Mouse (Mus musculus) spleen, adult 18-20 months (tissue): ENCODE measurements around the gene Dennd2c.
"Not testable (repeated sequence)": the region's sequence is repeated elsewhere in the genome, so short reads cannot be mapped to it uniquely, and the experiment has no call there.

ENCODE experiments used
- DNase-seq, 2 experiments: peaks; one replicate each; pipeline ENCODE4 v3.0.0; 2022; ENCODE audit warnings: mixed read lengths in 2 of 2

The Dennd2c gene

GRCm38 (mm10) chr3:103171505-103172267 is 69.3 kb downstream of the Dennd2c start, which contains the start of gene Bcas2:
TSS of gene Bcas2 (plus strand) at chr3:103171655.
- peak; percentile 97 to 99 for DNase-seq

GRCm38 (mm10) chr3:103172615-103173014 is 70.2 kb downstream of the Dennd2c start:
- no peak for DNase-seq

GRCm38 (mm10) chr3:103176740-103177139 is 74.3 kb downstream of the Dennd2c start:
- DNase-seq, result no peak

GRCm38 (mm10) chr3:103179527-103179926 is 77.1 kb downstream of the Dennd2c start:
- no peak for DNase-seq

- DNase-seq, result no peak
Measured at GRCm38 (mm10) chr3:103181171-103181570, 78.8 kb downstream of the Dennd2c start.

- no peak for DNase-seq
Measured at GRCm38 (mm10) chr3:103182821-103183220, 80.4 kb downstream of the Dennd2c start.

GRCm38 (mm10) chr3:103184467-103184866 is 82.1 kb downstream of the Dennd2c start:
- DNase-seq, result not testable (repeated sequence)

- DNase-seq, result no peak
Measured at GRCm38 (mm10) chr3:103188451-103188850, 86.0 kb downstream of the Dennd2c start.

GRCm38 (mm10) chr3:103188856-103189255 is 86.5 kb downstream of the Dennd2c start:
- DNase-seq, result no peak

GRCm38 (mm10) chr3:103192161-103192560 is 89.8 kb downstream of the Dennd2c start:
- no peak for DNase-seq

GRCm38 (mm10) chr3:103193186-103193585 is 90.8 kb downstream of the Dennd2c start:
- DNase-seq, result no peak

- no peak for DNase-seq
Measured at GRCm38 (mm10) chr3:103196320-103196823, 94.0 kb downstream of the Dennd2c start.

GRCm38 (mm10) chr3:103199386-103199785 is 97.0 kb downstream of the Dennd2c start:
- no peak for DNase-seq

GRCm38 (mm10) chr3:103201105-103201504 is 98.7 kb downstream of the Dennd2c start:
- DNase-seq, result not testable (repeated sequence)

- DNase-seq, result no peak
Measured at GRCm38 (mm10) chr3:103203554-103203953, 101.2 kb downstream of the Dennd2c start.

- no peak for DNase-seq
Measured at GRCm38 (mm10) chr3:103204445-103204844, 102.0 kb downstream of the Dennd2c start.

GRCm38 (mm10) chr3:103206393-103206792 is 104.0 kb downstream of the Dennd2c start:
- peak; percentile 9 to 21 for DNase-seq

GRCm38 (mm10) chr3:103207749-103208148 is 105.3 kb downstream of the Dennd2c start:
- no peak for DNase-seq

- no peak for DNase-seq
Measured at GRCm38 (mm10) chr3:103208237-103208636, 105.8 kb downstream of the Dennd2c start.

- DNase-seq, result no peak
Measured at GRCm38 (mm10) chr3:103211101-103211500, 108.7 kb downstream of the Dennd2c start.

GRCm38 (mm10) chr3:103212142-103212541 is 109.7 kb downstream of the Dennd2c start:
- no peak for DNase-seq

GRCm38 (mm10) chr3:103213537-103213936 is 111.1 kb downstream of the Dennd2c start:
- DNase-seq, result no peak

GRCm38 (mm10) chr3:103214593-103215285 is 112.3 kb downstream of the Dennd2c start:
- DNase-seq, result no peak

- not testable (repeated sequence) for DNase-seq
Measured at GRCm38 (mm10) chr3:103215399-103215798, 113.0 kb downstream of the Dennd2c start.
